Mouse (Mus musculus): ENCODE measurements at regions not wholly inside any gene's neighbourhood (a gene's known extent, or its start where the extent isn't known, plus 50 kb on each side); places are given as distances from the start of the nearest gene placed in this dataset.

GRCm38 (mm10) chrX:99332457-99332770 lies 138.7 kb downstream of the Pja1 start:
- 39% methylated on average over 4 of the region's 4 CpGs for WGBS
- peak overlapping the region; percentile 53 for H3K27ac ChIP-seq (ENCODE audit: low read length)
- ATAC-seq = no peak; the same call in 1 of the 2 replicates

GRCm38 (mm10) chrX:99331764-99332456 lies 139.2 kb downstream of the Pja1 start:
- Histone ChIP-seq H3K9me3 (ENCODE audit: control insufficient read depth, low read length) (no peaks in the 10 kb centered on the region), H3K36me3 (ENCODE audit: control insufficient read depth, insufficient read depth) (no peaks in the 10 kb centered on the region), H3K27ac (ENCODE audit: low read length) (peak overlapping the region; percentile 72), H3K9ac (replicated peaks; ENCODE audit: low read depth, low read length) (no peak overlapping the region), H3K4me3 (replicated peaks; ENCODE audit: low read length) (no peak overlapping the region), H3K4me1 (replicated peaks; ENCODE audit: control insufficient read depth, insufficient read depth, low read length) (no peaks in the 10 kb centered on the region; the same call in 1 of the 2 replicates), H3K4me2 (ENCODE audit: low read length) (no peak overlapping the region), H3K27me3 (replicated peaks; ENCODE audit: control insufficient read depth, insufficient read depth, low read length) (no peaks in the 10 kb centered on the region)
- 30% methylated on average over 9 of the region's 9 CpGs for WGBS
- peak; percentile 82 for ATAC-seq

More at GRCm38 (mm10) chrX:99332457-99332770, 138.7 kb downstream of the Pja1 start:
- no peaks in the 10 kb centered on the region for H3K27me3 ChIP-seq (replicated peaks; ENCODE audit: control insufficient read depth, insufficient read depth, low read length)
- no peaks in the 10 kb centered on the region for H3K9me3 ChIP-seq (ENCODE audit: control insufficient read depth, low read length)
- no peak overlapping the region for H3K4me2 ChIP-seq (ENCODE audit: low read length)
- no peaks in the 10 kb centered on the region; the same call in 1 of the 2 replicates for H3K4me1 ChIP-seq (replicated peaks; ENCODE audit: control insufficient read depth, insufficient read depth, low read length)
- no peaks in the 10 kb centered on the region for H3K36me3 ChIP-seq (ENCODE audit: control insufficient read depth, insufficient read depth)
- no peak overlapping the region for H3K9ac ChIP-seq (replicated peaks; ENCODE audit: low read depth, low read length)
- H3K4me3 ChIP-seq (replicated peaks; ENCODE audit: low read length) = no peak overlapping the region

GRCm38 (mm10) chrX:99330386-99330785 lies 140.7 kb downstream of the Pja1 start:
- Histone ChIP-seq H3K4me2 (ENCODE audit: low read length) (no peak overlapping the region), H3K4me1 (replicated peaks; ENCODE audit: control insufficient read depth, insufficient read depth, low read length) (peaks cover 5% of the 10 kb centered on the region), H3K27ac (ENCODE audit: low read length) (no peak overlapping the region), H3K36me3 (ENCODE audit: control insufficient read depth, insufficient read depth) (no peaks in the 10 kb centered on the region), H3K9ac (replicated peaks; ENCODE audit: low read depth, low read length) (no peak overlapping the region), H3K4me3 (replicated peaks; ENCODE audit: low read length) (no peak overlapping the region), H3K27me3 (replicated peaks; ENCODE audit: control insufficient read depth, insufficient read depth, low read length) (no peaks in the 10 kb centered on the region), H3K9me3 (ENCODE audit: control insufficient read depth, low read length) (no peaks in the 10 kb centered on the region)
- no peak for ATAC-seq
- WGBS = 94% methylated on average over 8 of the region's 8 CpGs

- no peaks in the 10 kb centered on the region for H3K9me3 ChIP-seq (ENCODE audit: control insufficient read depth, low read length)
- H3K4me1 ChIP-seq (replicated peaks; ENCODE audit: control insufficient read depth, insufficient read depth, low read length) = peaks cover 8% of the 10 kb centered on the region
- no peaks in the 10 kb centered on the region for H3K27me3 ChIP-seq (replicated peaks; ENCODE audit: control insufficient read depth, insufficient read depth, low read length)
- no peak for ATAC-seq
- H3K4me2 ChIP-seq (ENCODE audit: low read length) = no peak overlapping the region
- H3K9ac ChIP-seq (replicated peaks; ENCODE audit: low read depth, low read length) = no peak overlapping the region
- 70% methylated on average over 4 of the region's 4 CpGs for WGBS
- no peak overlapping the region for H3K27ac ChIP-seq (ENCODE audit: low read length)
- no peak overlapping the region for H3K4me3 ChIP-seq (replicated peaks; ENCODE audit: low read length)
- no peaks in the 10 kb centered on the region for H3K36me3 ChIP-seq (ENCODE audit: control insufficient read depth, insufficient read depth)
These were observed 142.5 kb downstream of the Pja1 start for GRCm38 (mm10) chrX:99328576-99328975.

- Histone ChIP-seq H3K27ac (ENCODE audit: low read length) (peak overlapping the region; percentile 63), H3K9ac (replicated peaks; ENCODE audit: low read depth, low read length) (no peak overlapping the region; the same call in 1 of the 2 replicates)
- ATAC-seq = peak; percentile 68
These were observed 144.9 kb downstream of the Pja1 start for GRCm38 (mm10) chrX:99326167-99326566.

GRCm38 (mm10) chrX:99325460-99325859 lies 145.6 kb downstream of the Pja1 start:
- WGBS = 32% methylated on average over 8 of the region's 8 CpGs
- H3K4me2 ChIP-seq (ENCODE audit: low read length) = no peak overlapping the region
- no peak overlapping the region for H3K9ac ChIP-seq (replicated peaks; ENCODE audit: low read depth, low read length)
- peak overlapping the region; percentile 48; the same call in 1 of the 2 replicates for H3K27ac ChIP-seq (ENCODE audit: low read length)
- no peaks in the 10 kb centered on the region for H3K36me3 ChIP-seq (ENCODE audit: control insufficient read depth, insufficient read depth)
- ATAC-seq = peak; percentile 72
- no peaks in the 10 kb centered on the region for H3K27me3 ChIP-seq (replicated peaks; ENCODE audit: control insufficient read depth, insufficient read depth, low read length)
- H3K4me1 ChIP-seq (replicated peaks; ENCODE audit: control insufficient read depth, insufficient read depth, low read length) = peaks cover 8% of the 10 kb centered on the region; the same call in 1 of the 2 replicates
- H3K4me3 ChIP-seq (replicated peaks; ENCODE audit: low read length) = no peak overlapping the region
- H3K9me3 ChIP-seq (ENCODE audit: control insufficient read depth, low read length) = no peaks in the 10 kb centered on the region

More at GRCm38 (mm10) chrX:99326167-99326566, 144.9 kb downstream of the Pja1 start:
- WGBS = 35% methylated on average over 7 of the region's 7 CpGs
- Histone ChIP-seq H3K36me3 (ENCODE audit: control insufficient read depth, insufficient read depth) (no peaks in the 10 kb centered on the region), H3K4me1 (replicated peaks; ENCODE audit: control insufficient read depth, insufficient read depth, low read length) (peaks cover 8% of the 10 kb centered on the region; the same call in 1 of the 2 replicates), H3K27me3 (replicated peaks; ENCODE audit: control insufficient read depth, insufficient read depth, low read length) (no peaks in the 10 kb centered on the region), H3K9me3 (ENCODE audit: control insufficient read depth, low read length) (no peaks in the 10 kb centered on the region), H3K4me2 (ENCODE audit: low read length) (no peak overlapping the region), H3K4me3 (replicated peaks; ENCODE audit: low read length) (no peak overlapping the region)

GRCm38 (mm10) chrX:99324546-99325170 lies 146.4 kb downstream of the Pja1 start:
- H3K9ac ChIP-seq (replicated peaks; ENCODE audit: low read depth, low read length) = no peak overlapping the region
- WGBS = 54% methylated on average over 6 of the region's 6 CpGs
- no peaks in the 10 kb centered on the region for H3K9me3 ChIP-seq (ENCODE audit: control insufficient read depth, low read length)
- no peak overlapping the region for H3K4me3 ChIP-seq (replicated peaks; ENCODE audit: low read length)
- peaks cover 8% of the 10 kb centered on the region; the same call in 1 of the 2 replicates for H3K4me1 ChIP-seq (replicated peaks; ENCODE audit: control insufficient read depth, insufficient read depth, low read length)
- ATAC-seq = no peak
- 0 out of 2 replicates have a peak overlapping the region, but pooled peaks have one; percentile 48 for H3K27ac ChIP-seq (ENCODE audit: low read length)
- no peaks in the 10 kb centered on the region for H3K27me3 ChIP-seq (replicated peaks; ENCODE audit: control insufficient read depth, insufficient read depth, low read length)
- H3K4me2 ChIP-seq (ENCODE audit: low read length) = no peak overlapping the region
- no peaks in the 10 kb centered on the region for H3K36me3 ChIP-seq (ENCODE audit: control insufficient read depth, insufficient read depth)

GRCm38 (mm10) chrX:99319791-99320190 lies 151.3 kb downstream of the Pja1 start:
- Histone ChIP-seq H3K36me3 (ENCODE audit: control insufficient read depth, insufficient read depth) (no peaks in the 10 kb centered on the region), H3K9me3 (ENCODE audit: control insufficient read depth, low read length) (no peaks in the 10 kb centered on the region), H3K9ac (replicated peaks; ENCODE audit: low read depth, low read length) (no peak overlapping the region), H3K4me2 (ENCODE audit: low read length) (no peak overlapping the region), H3K4me1 (replicated peaks; ENCODE audit: control insufficient read depth, insufficient read depth, low read length) (peaks cover 7% of the 10 kb centered on the region; the same call in 1 of the 2 replicates), H3K27me3 (replicated peaks; ENCODE audit: control insufficient read depth, insufficient read depth, low read length) (no peaks in the 10 kb centered on the region), H3K4me3 (replicated peaks; ENCODE audit: low read length) (no peak overlapping the region), H3K27ac (ENCODE audit: low read length) (no peak overlapping the region)
- WGBS = 88% methylated on average over 7 of the region's 7 CpGs
- no peak for ATAC-seq

GRCm38 (mm10) chrX:99319163-99319562 lies 151.9 kb downstream of the Pja1 start:
- WGBS = 84% methylated on average over 6 of the region's 6 CpGs
- no peak for ATAC-seq
- H3K27me3 ChIP-seq (replicated peaks; ENCODE audit: control insufficient read depth, insufficient read depth, low read length) = no peaks in the 10 kb centered on the region
- no peaks in the 10 kb centered on the region for H3K36me3 ChIP-seq (ENCODE audit: control insufficient read depth, insufficient read depth)
- no peak overlapping the region for H3K9ac ChIP-seq (replicated peaks; ENCODE audit: low read depth, low read length)
- H3K27ac ChIP-seq (ENCODE audit: low read length) = no peak overlapping the region
- H3K4me1 ChIP-seq (replicated peaks; ENCODE audit: control insufficient read depth, insufficient read depth, low read length) = peaks cover 7% of the 10 kb centered on the region; the same call in 1 of the 2 replicates
- no peak overlapping the region for H3K4me2 ChIP-seq (ENCODE audit: low read length)
- no peaks in the 10 kb centered on the region for H3K9me3 ChIP-seq (ENCODE audit: control insufficient read depth, low read length)
- H3K4me3 ChIP-seq (replicated peaks; ENCODE audit: low read length) = no peak overlapping the region

All from forebrain, embryonic 16.5 days (tissue).